Mouse (Mus musculus) spleen, adult 2 months (tissue): Measurements from ENCODE around the gene Wdr59. TPM values are rescaled to one million over a fixed set of nuclear protein-coding genes. Genes with fewer than 3 reads are reported as not detected.

Experiments
- DNase-seq, 2 experiments: peaks; one replicate each; pipeline versions ENCODE4 v3.0.0 to v3.0.0-alpha.2; 2012 to 2021; ENCODE audit warnings: low spot score in 2 of 2, low read depth in 1 of 2
- H3K27ac ChIP-seq: fragments of 200-500 bp; 2 replicates; pipeline ENCODE4 v1.5.1; 2012; ENCODE audit warnings: low read length, inconsistent platforms; ENCODE audit not compliant: insufficient read depth
- H3K27me3 ChIP-seq: fragments of 200-500 bp; 2 replicates; pipeline ENCODE4 v1.6.1; 2012; ENCODE audit warnings: mild to moderate bottlenecking, moderate library complexity, low read length, inconsistent platforms; ENCODE audit not compliant: control insufficient read depth, insufficient read depth
- H3K36me3 ChIP-seq: fragments of 200-500 bp; 2 replicates; pipeline ENCODE4 v1.6.1; 2012; ENCODE audit warnings: mild to moderate bottlenecking, low read length, inconsistent platforms; ENCODE audit not compliant: control insufficient read depth, insufficient read depth
- H3K4me1 ChIP-seq: fragments of 200-500 bp; 2 replicates; pipeline ENCODE4 v1.6.1; 2011; ENCODE audit warnings: inconsistent platforms; ENCODE audit not compliant: control insufficient read depth, insufficient read depth, insufficient read length
- H3K4me3 ChIP-seq: fragments of 200-500 bp; 2 replicates; pipeline ENCODE4 v1.5.1; 2011; ENCODE audit warnings: mild to moderate bottlenecking, inconsistent platforms; ENCODE audit not compliant: insufficient read depth, insufficient read length; ENCODE audit errors: extremely low read depth
- CTCF ChIP-seq: fragments of 200-500 bp; IDR thresholded peaks from 2 replicates; pipeline ENCODE4 v1.5.1; 2011; ENCODE audit warnings: mild to moderate bottlenecking, inconsistent platforms; ENCODE audit not compliant: insufficient read depth, insufficient read length, insufficient replicate concordance; ENCODE audit errors: extremely low read depth
- POLR2A ChIP-seq: fragments of 200-500 bp; IDR thresholded peaks from 2 replicates; pipeline ENCODE4 v1.6.1; 2011; ENCODE audit warnings: low read depth, low read length, inconsistent platforms
- WGBS: fragments of 180-500 bp; shearing (Covaris S2); methylation state at CpG from one replicate; pipeline ENCODE4 v1.1.7; 2018; 5-methylcytosine and 5-hydroxymethylcytosine counted together
- polyA plus RNA-seq: library from polyadenylated mRNA; depleted of rRNA; stranded (reverse); fragments of >200 nt; gene quantifications from 2 replicates; pipeline ENCODE4 v1.2.3, GENCODE M21; 2012

Wdr59 gene
- polyA plus RNA-seq, 1 experiment = 4.6 TPM

- Histone ChIP-seq H3K27ac (no peak overlapping the region), H3K4me1 (peaks cover 3% of the 10 kb centered on the region), H3K4me3 (no peak overlapping the region), H3K27me3 (no peaks in the 10 kb centered on the region), H3K36me3 (no peaks in the 10 kb centered on the region)
- WGBS = 13% methylated on average over 2 of the region's 2 CpGs
- no peak for TF ChIP-seq POLR2A
- no peak for TF ChIP-seq CTCF
- DNase-seq = no peak
These were observed 16.3 kb upstream of the Wdr59 start for GRCm38 (mm10) chr8:111538194-111538593.

DNA sequence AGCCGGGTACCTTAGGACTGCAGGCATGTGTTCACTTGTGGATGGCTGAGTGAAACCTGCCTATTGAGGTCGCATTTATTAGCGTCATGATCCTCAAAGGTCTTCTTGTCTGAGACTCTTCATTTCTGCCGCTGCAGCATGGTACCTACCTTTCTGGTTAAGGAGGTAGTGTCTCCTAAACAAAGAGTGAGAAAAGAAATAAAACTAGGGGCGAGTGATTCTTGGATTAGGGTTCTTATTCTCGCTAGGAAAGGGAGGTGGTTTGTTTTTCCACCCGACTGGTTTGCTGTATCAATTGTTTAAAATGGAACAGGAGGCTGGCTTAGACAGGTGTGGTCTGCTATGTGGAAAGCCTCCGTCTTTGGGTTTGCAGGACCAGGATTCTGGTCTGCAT, 15.9 kb upstream of the Wdr59 start:
- 7% methylated on average over 8 of the region's 8 CpGs for WGBS
- 0 out of 2 replicates have a peak overlapping the region, but pooled peaks have one; percentile 5 for H3K27ac ChIP-seq
- peaks cover 3% of the 10 kb centered on the region for H3K4me1 ChIP-seq
- no peaks in the 10 kb centered on the region for H3K36me3 ChIP-seq
- no peaks in the 10 kb centered on the region for H3K27me3 ChIP-seq
- peak overlapping the region; percentile 90 for H3K4me3 ChIP-seq
- TF ChIP-seq POLR2A (no peak), CTCF (no peak)
- DNase-seq = no peak

- Histone ChIP-seq H3K27ac (peak overlapping the region; percentile 82), H3K4me3 (peak overlapping the region; percentile 90), H3K4me1 (peaks cover 3% of the 10 kb centered on the region), H3K36me3 (no peaks in the 10 kb centered on the region), H3K27me3 (no peaks in the 10 kb centered on the region)
- peak in 1 of 2 experiments; percentile 50 for DNase-seq
- WGBS = under 1% methylated on average over 63 of the region's 64 CpGs
- TF ChIP-seq CTCF = no peak
- TF ChIP-seq POLR2A = no peak
These were observed 15.3 kb upstream of the Wdr59 start for GRCm38 (mm10) chr8:111536978-111537764.

GRCm38 (mm10) chr8:111536031-111536977, 14.4 kb upstream of the Wdr59 start, which contains the start of gene Znrf1:
Znrf1 (plus strand) TSS chr8:111536097.
- H3K4me3 ChIP-seq = peak within 1 kb of the TSS; percentile 90
- H3K4me1 ChIP-seq = peaks cover 3% of the 10 kb centered on the region
- DNase-seq = peak in 1 of 2 experiments; percentile 67
- WGBS = under 1% methylated on average over 86 of the region's 100 CpGs
- H3K27ac ChIP-seq = peak within 1 kb of the TSS; percentile 82
- no peaks in the 10 kb centered on the region for H3K27me3 ChIP-seq
- peak; percentile 35; the same call in 1 of the 2 replicates for TF ChIP-seq CTCF
- TF ChIP-seq POLR2A = peak; percentile 22; the same call in 1 of the 2 replicates
- H3K36me3 ChIP-seq = no peaks in the 10 kb centered on the region

- DNase-seq = no peak
These were observed 13.6 kb upstream of the Wdr59 start for GRCm38 (mm10) chr8:111535491-111535890.

GRCm38 (mm10) chr8:111533503-111533902, 11.6 kb upstream of the Wdr59 start:
- DNase-seq = no peak
- Histone ChIP-seq H3K4me3 (no peak overlapping the region), H3K27me3 (no peaks in the 10 kb centered on the region), H3K27ac (no peak overlapping the region), H3K4me1 (no peaks in the 10 kb centered on the region; the same call in none of the 2 replicates), H3K36me3 (no peaks in the 10 kb centered on the region)
- TF ChIP-seq CTCF = no peak
- no peak for TF ChIP-seq POLR2A
- WGBS = 83% methylated on average over 4 of the region's 4 CpGs

More at GRCm38 (mm10) chr8:111535491-111535890, 13.6 kb upstream of the Wdr59 start:
- Histone ChIP-seq H3K27ac (no peak overlapping the region), H3K27me3 (no peaks in the 10 kb centered on the region), H3K4me3 (no peak overlapping the region), H3K4me1 (peaks cover 3% of the 10 kb centered on the region), H3K36me3 (no peaks in the 10 kb centered on the region)
- TF ChIP-seq CTCF (no peak), POLR2A (no peak)
- 55% methylated on average over 5 of the region's 5 CpGs for WGBS
